Mouse (Mus musculus) thymus, adult 2 months (tissue): Measurements from ENCODE around the gene Ltbp2. TPM values are rescaled to one million over a fixed set of nuclear protein-coding genes. Genes with fewer than 3 reads are reported as not detected.

Experiments used
- DNase-seq: peaks from one replicate; pipeline ENCODE4 v3.0.0; 2021
- H3K27ac ChIP-seq: fragments of 200-500 bp; 2 replicates; pipeline ENCODE4 v1.5.1; 2012; ENCODE audit warnings: low read length, control low read depth; ENCODE audit not compliant: control insufficient read depth, insufficient read depth
- H3K27me3 ChIP-seq: fragments of 200-500 bp; 2 replicates; pipeline ENCODE4 v1.6.1; 2012; ENCODE audit warnings: mild to moderate bottlenecking, low read length, moderate library complexity, mixed read lengths; ENCODE audit not compliant: control insufficient read depth, insufficient read depth
- H3K36me3 ChIP-seq: fragments of 200-500 bp; 2 replicates; pipeline ENCODE4 v1.6.1; 2012; ENCODE audit warnings: mild to moderate bottlenecking, low read length, moderate library complexity; ENCODE audit not compliant: control insufficient read depth, insufficient read depth
- H3K4me1 ChIP-seq: fragments of 200-500 bp; replicated peaks from 2 replicates; pipeline ENCODE4 v1.6.1; 2012; ENCODE audit warnings: low read length; ENCODE audit not compliant: control insufficient read depth, insufficient read depth
- H3K4me3 ChIP-seq: fragments of 200-500 bp; 2 replicates; pipeline ENCODE4 v1.5.1; 2012; ENCODE audit warnings: mild to moderate bottlenecking, low read length, control low read depth, moderate library complexity; ENCODE audit not compliant: control insufficient read depth, insufficient read depth
- CTCF ChIP-seq: fragments of 200-500 bp; IDR thresholded peaks from 2 replicates; pipeline ENCODE4 v1.5.1; 2012; ENCODE audit warnings: mild to moderate bottlenecking, control low read depth, low read length, moderate library complexity, borderline replicate concordance; ENCODE audit not compliant: control insufficient read depth, poor library complexity, insufficient read depth; ENCODE audit errors: extremely low read depth
- POLR2A ChIP-seq: fragments of 200-500 bp; IDR thresholded peaks from 2 replicates; pipeline ENCODE4 v1.6.1; 2012; ENCODE audit warnings: mild to moderate bottlenecking, low read length, control low read depth, moderate library complexity; ENCODE audit not compliant: control insufficient read depth, poor library complexity, insufficient read depth; ENCODE audit errors: extremely low read depth
- WGBS: fragments of 180-500 bp; shearing (Covaris S2); methylation state at CpG from one replicate; pipeline ENCODE4 v1.1.7; 2018; 5-methylcytosine and 5-hydroxymethylcytosine counted together
- polyA plus RNA-seq: library from polyadenylated mRNA; depleted of rRNA; stranded (reverse); fragments of >200 nt; gene quantifications from 2 replicates; pipeline ENCODE4 v1.2.3, GENCODE M21; 2012

The Ltbp2 gene
- polyA plus RNA-seq, 1 experiment, result 14.3 TPM

GRCm38 (mm10) chr12:84854392-84855033 is 21.8 kb downstream of the Ltbp2 start:
- no peaks in the 10 kb centered on the region for H3K27me3 ChIP-seq
- WGBS, result 49% methylated on average over 4 of the region's 4 CpGs
- no peak for TF ChIP-seq CTCF
- TF ChIP-seq POLR2A, result no peak
- H3K4me3 ChIP-seq, result no peak overlapping the region
- H3K36me3 ChIP-seq, result no peaks in the 10 kb centered on the region
- no peak for DNase-seq
- no peaks in the 10 kb centered on the region for H3K4me1 ChIP-seq
- no peak overlapping the region for H3K27ac ChIP-seq

GRCm38 (mm10) chr12:84851403-84852040 is 24.8 kb downstream of the Ltbp2 start:
- Histone ChIP-seq H3K27me3 (no peaks in the 10 kb centered on the region), H3K36me3 (no peaks in the 10 kb centered on the region), H3K4me1 (no peaks in the 10 kb centered on the region), H3K27ac (no peak overlapping the region), H3K4me3 (no peak overlapping the region)
- no peak for DNase-seq
- WGBS, result 53% methylated on average over 11 of the region's 11 CpGs
- TF ChIP-seq POLR2A (no peak), CTCF (no peak)

- WGBS, result 51% methylated on average over 6 of the region's 6 CpGs
- no peaks in the 10 kb centered on the region for H3K4me1 ChIP-seq
- H3K27ac ChIP-seq, result no peak overlapping the region
- no peaks in the 10 kb centered on the region for H3K27me3 ChIP-seq
- TF ChIP-seq CTCF (no peak), POLR2A (no peak)
- no peak for DNase-seq
- H3K4me3 ChIP-seq, result no peak overlapping the region
- no peaks in the 10 kb centered on the region for H3K36me3 ChIP-seq
Observed at GRCm38 (mm10) chr12:84847882-84848281, 28.4 kb downstream of the Ltbp2 start.

- WGBS, result 50% methylated on average over 7 of the region's 7 CpGs
- H3K36me3 ChIP-seq, result no peaks in the 10 kb centered on the region
- no peaks in the 10 kb centered on the region for H3K27me3 ChIP-seq
- H3K4me1 ChIP-seq, result no peaks in the 10 kb centered on the region
- no peak overlapping the region for H3K4me3 ChIP-seq
- TF ChIP-seq POLR2A (no peak), CTCF (no peak)
- H3K27ac ChIP-seq, result no peak overlapping the region
- DNase-seq, result no peak
Observed at GRCm38 (mm10) chr12:84847480-84847879, 28.9 kb downstream of the Ltbp2 start.

- no peaks in the 10 kb centered on the region for H3K4me1 ChIP-seq
- DNase-seq, result no peak
- WGBS, result 6% methylated on average over 9 of the region's 9 CpGs
- no peak overlapping the region for H3K27ac ChIP-seq
- H3K4me3 ChIP-seq, result no peak overlapping the region
- H3K27me3 ChIP-seq, result no peaks in the 10 kb centered on the region
- no peaks in the 10 kb centered on the region for H3K36me3 ChIP-seq
- TF ChIP-seq CTCF, result no peak
- TF ChIP-seq POLR2A, result no peak
Observed at GRCm38 (mm10) chr12:84846594-84847014, 29.7 kb downstream of the Ltbp2 start.

GRCm38 (mm10) chr12:84842706-84843105 is 33.6 kb downstream of the Ltbp2 start:
- TF ChIP-seq POLR2A (no peak), CTCF (no peak)
- no peak overlapping the region for H3K27ac ChIP-seq
- H3K36me3 ChIP-seq, result no peaks in the 10 kb centered on the region
- no peak for DNase-seq
- 97% methylated on average over 6 of the region's 6 CpGs for WGBS
- no peak overlapping the region for H3K4me3 ChIP-seq
- no peaks in the 10 kb centered on the region for H3K27me3 ChIP-seq
- peaks cover 13% of the 10 kb centered on the region for H3K4me1 ChIP-seq
